8 mouse cellular contexts compared by ENCODE assay signal in genomic region chr19:6941372-6942248, GRCm38 (mm10). TPM values are rescaled to one million over a fixed set of nuclear protein-coding genes. Genes with fewer than 3 reads are reported as not detected.
A peak's percentile ranks its signal among the peaks of the same experiment; 100 is the strongest.
DNase-seq lines count a peak whose midpoint lies in the region; ATAC-seq lines count a peak whose summit lies in the region.

Gene Bad, plus strand, starts transcription at chr19:6941861.

- under 1% methylated on average over 83 of the region's 83 CpGs for WGBS in hindbrain, embryonic 12.5 days

- H3K9me3 ChIP-seq in hindbrain, embryonic 12.5 days (replicated peaks) = no peaks in the 10 kb centered on the region

- peak; percentile 89 for DNase-seq in R1 (ENCODE audit: low read depth, low spot score)
- peak; percentile 97 to 98 for DNase-seq in cerebellum, postnatal 14 days
- DNase-seq in frontal cortex, postnatal 14 days (ENCODE audit: low spot score in 2 of 2) = peak; percentile 82 to 89
- peak; percentile 95 to 98 for DNase-seq in layer of hippocampus, postnatal 14 days (ENCODE audit: low spot score in 2 of 2)
- peak; percentile 96 for DNase-seq in lung, postnatal 14 days
- DNase-seq in ovary, postnatal 36 days (ENCODE audit: low spot score) = peak; percentile 94
- peak; percentile 95 for DNase-seq in thymus, postnatal 14 days

- peak within 1 kb of the TSS; percentile 94 for H3K27ac ChIP-seq in hindbrain, embryonic 12.5 days

- peak; percentile 84 for ATAC-seq in hindbrain, embryonic 12.5 days (ENCODE audit: low FRiP score)

- H3K36me3 ChIP-seq in hindbrain, embryonic 12.5 days = no peaks in the 10 kb centered on the region

- peaks cover 2% of the 10 kb centered on the region for H3K27me3 ChIP-seq in hindbrain, embryonic 12.5 days

- peak within 1 kb of the TSS; percentile 85 for H3K4me3 ChIP-seq in hindbrain, embryonic 12.5 days

- H3K9ac ChIP-seq in hindbrain, embryonic 12.5 days = peak within 1 kb of the TSS; percentile 90

- peak within 1 kb of the TSS; percentile 99 for H3K4me2 ChIP-seq in hindbrain, embryonic 12.5 days (replicated peaks)

- H3K4me1 ChIP-seq in hindbrain, embryonic 12.5 days = peaks cover 33% of the 10 kb centered on the region

RNA-seq across cellular contexts. Expression of gene Bad, which starts in this region (rescaled TPM):
- 67.7 and 71.7 TPM in 2 replicates for polyA plus RNA-seq in hindbrain, embryonic 12.5 days (2016; fragmentation: Nextera tagmentation; extraction: Ambion mirVana)
- total RNA-seq in layer of hippocampus, postnatal 14 days (2021) = 10 to 100 TPM; 37.4 to 39.2 TPM

Comparison
In these comparisons a context has a peak if more than half of its experiments do, and no peak if none do; other contexts are left out.
1. Peak in every context shown above with its lines: DNase-seq, ATAC-seq, H3K4me3 ChIP-seq and H3K27ac ChIP-seq.